Mouse (Mus musculus) forebrain, embryonic 16.5 days (tissue): ENCODE data around the gene Pdf. TPM values are rescaled to one million over a fixed set of nuclear protein-coding genes. Genes with fewer than 3 reads are reported as not detected.
"Not testable (repeated sequence)": the region's sequence is repeated elsewhere in the genome, so short reads cannot be mapped to it uniquely, and the experiment has no call there.

Experiments
- ATAC-seq: fragments of 200-750 bp; cut with Nextera tagmentation; 2 replicates; pipeline ENCODE4 v1.8.0; 2017; ENCODE audit warnings: mild to moderate bottlenecking, moderate library complexity
- H3K27ac ChIP-seq: fragments of 300-500 bp; sonication (generic); 2 replicates; pipeline ENCODE4 v1.5.1; 2014; ENCODE audit warnings: low read length, control low read depth
- H3K27me3 ChIP-seq: fragments of 300-500 bp; sonication (generic); replicated peaks from 2 replicates; pipeline ENCODE4 v1.6.1; 2014; ENCODE audit warnings: low read length; ENCODE audit not compliant: control insufficient read depth, insufficient read depth
- H3K36me3 ChIP-seq: fragments of 300-500 bp; sonication (generic); 2 replicates; pipeline ENCODE4 v1.6.1; 2014; ENCODE audit not compliant: control insufficient read depth, insufficient read depth
- H3K4me1 ChIP-seq: fragments of 300-500 bp; sonication (generic); replicated peaks from 2 replicates; pipeline ENCODE4 v1.6.1; 2014; ENCODE audit warnings: low read length; ENCODE audit not compliant: control insufficient read depth, insufficient read depth
- H3K4me2 ChIP-seq: fragments of 300-500 bp; sonication (generic); 2 replicates; pipeline ENCODE4 v1.6.1; 2014; ENCODE audit warnings: mild to moderate bottlenecking, low read length, control low read depth
- H3K4me3 ChIP-seq: fragments of 300-500 bp; sonication (generic); replicated peaks from 2 replicates; pipeline ENCODE4 v1.5.1; 2014; ENCODE audit warnings: mild to moderate bottlenecking, low read length, control low read depth
- H3K9ac ChIP-seq: fragments of 300-500 bp; sonication (generic); replicated peaks from 2 replicates; pipeline ENCODE4 v1.6.1; 2014; ENCODE audit warnings: low read depth, low read length, control low read depth
- H3K9me3 ChIP-seq: fragments of 300-500 bp; sonication (generic); 2 replicates; pipeline ENCODE4 v1.6.1; 2016; ENCODE audit warnings: low read length; ENCODE audit not compliant: control insufficient read depth
- WGBS: fragments of 180-500 bp; shearing (Covaris S2); extraction: QIAGEN DNeasy Blood & Tissue Kit; methylation state at CpG from one replicate; pipeline ENCODE4 v1.1.7; 2014; 5-methylcytosine and 5-hydroxymethylcytosine counted together
- polyA plus RNA-seq: library from polyadenylated mRNA; unstranded; fragments of >200 nt; fragmentation: Nextera tagmentation; extraction: Ambion mirVana; gene quantifications from 2 replicates; pipeline ENCODE4 v1.2.1, GENCODE M21; 2015

Gene Pdf
- polyA plus RNA-seq, 1 experiment from 2014 or later = 37.1 TPM

DNA sequence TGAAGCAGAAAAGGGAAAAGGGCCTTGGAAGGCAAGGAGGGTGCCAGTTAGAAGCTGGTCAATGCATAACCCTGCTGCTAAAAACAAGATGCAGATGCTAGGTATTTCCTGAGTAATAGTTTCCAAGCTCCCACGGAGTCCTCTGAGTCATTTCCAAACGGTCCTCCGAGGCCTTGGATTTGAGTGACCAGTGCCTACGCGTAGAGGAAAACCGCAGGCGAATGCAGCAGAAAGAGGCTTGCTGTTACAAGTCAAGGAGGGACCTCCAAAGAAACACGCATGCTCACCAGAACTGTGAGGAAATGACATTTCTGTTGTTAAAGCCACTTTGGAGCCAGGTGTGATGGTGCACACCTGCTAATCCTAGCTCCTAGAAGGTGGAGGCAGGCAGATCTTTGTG is 24.9 kb downstream of the Pdf start:
- Histone ChIP-seq H3K9me3 (no peaks in the 10 kb centered on the region), H3K4me2 (no peak overlapping the region), H3K4me3 (no peak overlapping the region), H3K27ac (no peak overlapping the region), H3K4me1 (no peaks in the 10 kb centered on the region), H3K9ac (no peak overlapping the region), H3K36me3 (no peaks in the 10 kb centered on the region), H3K27me3 (no peaks in the 10 kb centered on the region)
- no peak for ATAC-seq
- WGBS = 93% methylated on average over 8 of the region's 8 CpGs

DNA sequence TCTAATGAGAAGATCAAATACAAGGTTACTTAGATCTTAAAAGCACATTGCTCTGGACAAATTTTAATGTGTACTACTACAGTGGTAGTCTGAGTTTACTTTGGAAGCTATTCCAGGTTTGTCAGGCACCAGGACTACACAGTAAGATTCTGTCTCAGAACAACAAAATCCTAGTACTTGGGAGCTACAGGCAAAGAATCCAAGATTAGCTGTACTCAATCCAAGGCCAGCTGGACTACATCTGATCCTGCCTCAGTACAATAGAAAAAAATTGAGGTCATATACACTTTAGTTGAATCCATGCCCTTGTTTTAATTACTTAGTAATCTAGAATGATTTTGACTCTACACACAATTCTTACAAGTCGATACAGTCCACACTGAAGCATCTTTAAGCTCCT is 33.5 kb downstream of the Pdf start:
- Histone ChIP-seq H3K4me3 (no peak overlapping the region), H3K36me3 (no peaks in the 10 kb centered on the region), H3K4me1 (no peaks in the 10 kb centered on the region), H3K9me3 (no peaks in the 10 kb centered on the region), H3K9ac (no peak overlapping the region), H3K27me3 (no peaks in the 10 kb centered on the region), H3K27ac (no peak overlapping the region), H3K4me2 (no peak overlapping the region)
- no peak for ATAC-seq
- 78% methylated on average over 1 of the region's 1 CpGs for WGBS

DNA sequence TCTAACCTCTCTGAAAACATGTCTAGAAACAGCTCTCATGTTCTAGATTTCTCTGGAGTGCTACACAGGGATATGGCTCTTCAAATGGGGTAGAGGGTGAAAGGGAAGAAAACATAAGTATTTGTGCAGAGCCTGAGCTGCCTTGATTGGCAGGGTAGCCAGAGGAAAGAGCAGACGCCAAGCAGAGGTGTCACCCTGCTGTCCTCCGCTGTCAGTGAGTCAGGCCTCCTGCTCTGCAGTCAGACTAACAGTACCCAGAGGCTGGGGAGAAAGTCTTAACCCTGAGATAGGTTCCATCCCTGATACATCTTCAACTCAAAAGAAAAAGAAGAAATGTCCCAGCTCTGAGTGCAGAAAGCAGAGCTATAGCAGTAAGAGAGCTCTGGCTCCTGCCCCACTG is 35.7 kb downstream of the Pdf start:
- WGBS = 89% methylated on average over 2 of the region's 2 CpGs

DNA sequence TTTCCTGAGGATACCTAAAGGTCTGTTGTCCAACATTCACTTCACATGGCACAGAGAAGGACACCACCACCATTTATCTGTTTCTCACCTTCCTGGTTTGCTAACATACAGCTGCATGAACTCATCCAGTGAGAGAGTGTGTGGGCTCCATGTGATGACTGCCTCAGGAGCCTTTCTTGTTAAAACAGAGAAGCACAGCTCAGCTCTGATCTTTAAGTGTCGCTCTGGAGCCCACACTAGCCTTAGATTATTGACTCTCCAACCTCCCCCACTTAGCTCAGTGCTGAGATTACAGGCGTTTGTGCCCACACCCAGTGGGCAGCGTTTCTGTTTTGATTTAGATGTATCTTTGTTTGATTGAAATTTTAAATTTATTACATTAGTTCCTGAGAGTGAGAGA is 40.6 kb downstream of the Pdf start:
- Histone ChIP-seq H3K27ac (no peak overlapping the region), H3K36me3 (no peaks in the 10 kb centered on the region), H3K27me3 (no peaks in the 10 kb centered on the region), H3K4me1 (no peaks in the 10 kb centered on the region), H3K4me3 (no peak overlapping the region), H3K9ac (no peak overlapping the region), H3K9me3 (no peaks in the 10 kb centered on the region), H3K4me2 (no peak overlapping the region)
- ATAC-seq = no peak
- WGBS = 88% methylated on average over 3 of the region's 3 CpGs

More for the DNA sequence above, 35.7 kb downstream of the Pdf start:
- ATAC-seq = no peak
- Histone ChIP-seq H3K27me3 (no peaks in the 10 kb centered on the region), H3K9ac (no peak overlapping the region), H3K27ac (no peak overlapping the region), H3K4me1 (no peaks in the 10 kb centered on the region), H3K9me3 (no peaks in the 10 kb centered on the region), H3K4me3 (no peak overlapping the region), H3K36me3 (no peaks in the 10 kb centered on the region), H3K4me2 (no peak overlapping the region)

DNA sequence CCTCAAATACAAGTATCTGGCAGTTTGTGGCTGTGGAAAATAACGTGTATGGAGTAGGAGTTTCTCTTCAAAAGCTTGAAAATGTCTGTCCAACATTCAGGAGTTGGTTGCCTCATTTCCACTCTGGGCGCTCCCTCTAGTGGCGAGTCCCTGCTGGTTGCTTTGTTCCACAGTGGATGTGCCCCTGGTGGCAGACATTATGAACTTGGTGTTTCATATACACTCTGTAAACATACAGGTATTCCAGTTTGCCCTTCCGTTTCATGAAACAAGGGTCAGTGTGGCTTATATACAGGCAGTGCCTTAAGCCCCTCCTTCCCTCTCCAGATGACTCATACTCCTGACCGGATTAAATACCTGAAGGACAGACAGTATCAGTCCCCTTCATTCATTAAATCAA is 45.9 kb downstream of the Pdf start:
- 37% methylated on average over 5 of the region's 5 CpGs for WGBS
- peak; percentile 72 for ATAC-seq
- Histone ChIP-seq H3K4me3 (no peak overlapping the region), H3K27ac (no peak overlapping the region), H3K4me2 (no peak overlapping the region), H3K36me3 (no peaks in the 10 kb centered on the region), H3K4me1 (peaks cover 3% of the 10 kb centered on the region; the same call in 1 of the 2 replicates), H3K9me3 (no peaks in the 10 kb centered on the region), H3K27me3 (no peaks in the 10 kb centered on the region), H3K9ac (no peak overlapping the region)

DNA sequence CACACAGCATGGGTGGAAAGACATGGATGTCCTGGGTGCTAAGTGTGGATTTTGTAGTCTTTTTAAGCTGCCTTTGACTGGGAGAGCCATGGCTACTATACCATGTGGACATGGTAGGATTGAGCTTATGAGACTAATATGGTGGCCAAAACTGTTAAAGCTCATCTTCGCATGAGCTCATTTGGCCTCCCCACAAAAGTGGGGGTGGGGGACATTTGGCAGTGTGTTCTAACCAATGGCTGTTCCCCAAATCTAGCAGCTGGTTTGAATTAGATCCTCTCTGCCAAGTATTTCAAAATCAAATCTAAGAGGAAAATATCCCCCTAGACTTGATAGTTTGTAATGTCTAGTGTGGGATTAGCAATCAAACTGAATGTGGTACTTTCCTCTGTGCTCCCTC is 49.3 kb downstream of the Pdf start:
- Histone ChIP-seq H3K36me3 (no peaks in the 10 kb centered on the region), H3K9ac (no peak overlapping the region), H3K4me3 (no peak overlapping the region), H3K9me3 (no peaks in the 10 kb centered on the region), H3K27ac (no peak overlapping the region), H3K27me3 (no peaks in the 10 kb centered on the region), H3K4me1 (peaks cover 3% of the 10 kb centered on the region; the same call in 1 of the 2 replicates), H3K4me2 (no peak overlapping the region)
- WGBS = 63% methylated on average over 1 of the region's 1 CpGs
- ATAC-seq = no peak

DNA sequence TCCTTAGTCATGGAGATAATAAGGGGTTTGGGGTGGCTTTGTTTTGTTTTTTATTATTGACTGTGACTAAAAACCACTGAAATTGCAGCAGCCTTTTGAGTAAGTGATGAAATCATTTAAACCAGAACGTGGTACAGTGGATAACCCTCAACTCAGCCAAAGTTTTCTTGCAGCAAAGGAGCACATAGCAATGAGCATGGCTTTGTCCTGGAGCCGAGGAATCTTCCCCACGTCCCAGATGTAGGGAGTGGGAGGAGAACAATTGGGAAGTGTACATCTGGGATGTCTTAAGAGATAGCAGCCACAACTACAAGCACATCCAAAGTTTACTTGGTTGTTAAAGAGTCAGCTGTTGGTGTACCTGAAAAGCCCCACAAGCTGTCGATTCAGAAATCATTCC is 51.0 kb downstream of the Pdf start:
- Histone ChIP-seq H3K27ac (no peak overlapping the region), H3K4me1 (peaks cover 3% of the 10 kb centered on the region; the same call in 1 of the 2 replicates), H3K27me3 (no peaks in the 10 kb centered on the region), H3K4me3 (no peak overlapping the region), H3K9ac (no peak overlapping the region), H3K4me2 (no peak overlapping the region), H3K36me3 (no peaks in the 10 kb centered on the region), H3K9me3 (no peaks in the 10 kb centered on the region)
- no peak for ATAC-seq
- WGBS = 82% methylated on average over 4 of the region's 4 CpGs

DNA sequence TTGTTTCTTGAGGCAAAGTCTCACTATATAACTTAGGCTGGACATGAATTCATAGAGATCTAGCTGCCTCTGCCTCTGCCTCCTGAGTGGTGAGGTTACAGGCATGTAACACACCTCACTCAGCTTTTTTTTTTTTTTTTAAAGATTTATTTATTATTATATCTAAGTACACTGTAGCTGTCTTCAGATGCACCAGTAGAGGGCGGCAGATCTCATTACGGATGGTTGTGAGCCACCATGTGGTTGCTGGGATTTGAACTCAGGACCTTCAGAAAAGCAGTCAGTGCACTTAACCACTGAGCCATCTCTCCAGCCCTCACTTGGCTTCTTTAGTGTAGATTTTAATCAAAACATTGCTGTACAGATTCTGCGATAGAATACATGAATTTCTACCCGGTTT is 52.1 kb downstream of the Pdf start:
- H3K4me2 ChIP-seq = not testable (repeated sequence)
- WGBS = 91% methylated on average over 4 of the region's 4 CpGs

More for the DNA sequence above, 52.1 kb downstream of the Pdf start:
- not testable (repeated sequence) for H3K9me3 ChIP-seq, H3K4me3 ChIP-seq, H3K4me1 ChIP-seq, H3K27me3 ChIP-seq, ATAC-seq, H3K9ac ChIP-seq, H3K27ac ChIP-seq, H3K36me3 ChIP-seq
